Mouse (Mus musculus) MEL (cell line): ENCODE measurements around the gene Bricd5.

Experiments
- CTCF ChIP-seq, 3 experiments: IDR thresholded peaks in 2 of 3; conservative IDR thresholded peaks in 1 of 3; 2 replicates each; pipeline ENCODE4 v1.5.1; 2011 to 2012; ENCODE audit warnings: low read length in 3 of 3, low read depth in 2 of 3, mild to moderate bottlenecking in 2 of 3, improper control_type of control experiment in 1 of 3, inconsistent platforms in 1 of 3, mixed read lengths in 1 of 3, moderate library complexity in 1 of 3; ENCODE audit not compliant: control insufficient read depth in 1 of 3, insufficient read depth in 1 of 3, poor library complexity in 1 of 3, severe bottlenecking in 1 of 3
- ETS1 ChIP-seq: IDR thresholded peaks from 2 replicates; pipeline ENCODE4 v1.6.1; 2012; ENCODE audit warnings: low read depth, mild to moderate bottlenecking, inconsistent platforms, low read length, improper control_type of control experiment, moderate library complexity
- GABPA ChIP-seq: IDR thresholded peaks from 2 replicates; pipeline ENCODE4 v1.6.1; 2012; ENCODE audit warnings: low read depth, mild to moderate bottlenecking, inconsistent platforms, low read length, improper control_type of control experiment, moderate library complexity
- MAFK ChIP-seq: IDR thresholded peaks from 2 replicates; pipeline ENCODE4 v1.6.1; 2011; ENCODE audit warnings: low read depth, mild to moderate bottlenecking, low read length, improper control_type of control experiment, borderline replicate concordance
- POLR2A ChIP-seq, 2 experiments: IDR thresholded peaks; 2 replicates each; pipeline ENCODE4 v1.6.1; 2011 to 2012; ENCODE audit warnings: low read length in 2 of 2, mild to moderate bottlenecking in 2 of 2, control low read depth in 1 of 2, improper control_type of control experiment in 1 of 2, low read depth in 1 of 2, moderate library complexity in 1 of 2; ENCODE audit not compliant: control insufficient read depth in 1 of 2, insufficient read depth in 1 of 2, poor library complexity in 1 of 2
- RCOR1 ChIP-seq: IDR thresholded peaks from 2 replicates; pipeline ENCODE4 v1.6.1; 2012; ENCODE audit warnings: low read depth, mild to moderate bottlenecking, inconsistent platforms, low read length, improper control_type of control experiment
- SMC3 ChIP-seq: IDR thresholded peaks from 2 replicates; pipeline ENCODE4 v1.6.1; 2011; ENCODE audit warnings: low read depth, low read length, improper control_type of control experiment
- ZNF384 ChIP-seq: IDR thresholded peaks from 2 replicates; pipeline ENCODE4 v1.6.1; 2012; ENCODE audit warnings: low read depth, mild to moderate bottlenecking, inconsistent platforms, low read length, improper control_type of control experiment

GRCm38 (mm10) chr17:24454756-24455522 is 18.7 kb upstream of the Bricd5 start:
- no peak for TF ChIP-seq MAFK
- peak; percentile 86 to 93 for TF ChIP-seq POLR2A (IDR thresholded peaks at IDR 0.05; ENCODE audit: control insufficient read depth in 1 of 2, insufficient read depth in 1 of 2, low read depth in 1 of 2, low read length in 2 of 2, poor library complexity in 1 of 2)
- TF ChIP-seq ETS1 = peak; percentile 19
- no peak for TF ChIP-seq RCOR1
- TF ChIP-seq CTCF (IDR thresholded peaks at IDR 0.05 in 2 of 3, conservative IDR thresholded peaks at IDR 0.05 in 1 of 3; ENCODE audit: control insufficient read depth in 1 of 3, insufficient read depth in 1 of 3, low read depth in 2 of 3, low read length in 3 of 3, poor library complexity in 1 of 3, severe bottlenecking in 1 of 3) = no peak
- no peak for TF ChIP-seq GABPA
- no peak for TF ChIP-seq ZNF384
- TF ChIP-seq SMC3 = no peak
